Mouse (Mus musculus): ENCODE results near the gene Stk39.

GRCm38 (mm10) chr2:68222227-68222873 lies 249.7 kb downstream of the Stk39 start:
- no peak for TF ChIP-seq CTCF (IDR thresholded peaks at IDR 0.05; ENCODE audit: low read depth)
- no peak for TF ChIP-seq EP300 (IDR thresholded peaks at IDR 0.05; ENCODE audit: low read depth)

Data from liver, embryonic 14.5 days (tissue).